Mouse (Mus musculus) heart, adult 8-10 months (tissue): ENCODE measurements at regions not wholly inside any gene's neighbourhood (a gene's known extent, or its start where the extent isn't known, plus 50 kb on each side); places are given as distances from the start of the nearest gene placed in this dataset.
"Not testable (repeated sequence)": the region's sequence is repeated elsewhere in the genome, so short reads cannot be mapped to it uniquely, and the experiment has no call there.

Experiments used
- DNase-seq: peaks from one replicate; pipeline ENCODE4 v3.0.0; 2022; ENCODE audit warnings: low spot score

DNA sequence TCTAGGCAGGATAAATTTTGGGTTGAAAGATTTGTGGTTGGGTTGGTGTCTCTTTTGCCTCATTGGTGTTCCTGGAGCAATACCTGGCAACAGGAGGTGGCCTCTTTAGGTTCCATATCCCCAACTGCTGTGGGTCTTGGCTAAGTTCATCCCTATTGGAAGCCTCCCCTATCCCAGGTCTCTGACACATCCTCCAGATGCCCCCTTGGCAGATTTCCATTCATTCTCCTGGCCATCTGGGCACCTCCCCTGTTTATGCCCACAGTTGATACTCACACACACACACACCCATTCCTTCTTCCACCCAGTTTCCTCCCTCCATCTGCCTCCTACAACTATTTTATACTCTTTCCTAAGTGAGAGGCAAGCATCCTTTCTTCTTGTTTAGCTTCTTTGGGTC lies 984.9 kb upstream of the Gm12353 start:
- DNase-seq: no peak

GRCm38 (mm10) chr4:18639035-18639434 lies 966.2 kb upstream of the Gm12353 start:
- no peak for DNase-seq

GRCm38 (mm10) chr4:18649153-18649552 lies 956.1 kb upstream of the Gm12353 start:
- DNase-seq: no peak

DNA sequence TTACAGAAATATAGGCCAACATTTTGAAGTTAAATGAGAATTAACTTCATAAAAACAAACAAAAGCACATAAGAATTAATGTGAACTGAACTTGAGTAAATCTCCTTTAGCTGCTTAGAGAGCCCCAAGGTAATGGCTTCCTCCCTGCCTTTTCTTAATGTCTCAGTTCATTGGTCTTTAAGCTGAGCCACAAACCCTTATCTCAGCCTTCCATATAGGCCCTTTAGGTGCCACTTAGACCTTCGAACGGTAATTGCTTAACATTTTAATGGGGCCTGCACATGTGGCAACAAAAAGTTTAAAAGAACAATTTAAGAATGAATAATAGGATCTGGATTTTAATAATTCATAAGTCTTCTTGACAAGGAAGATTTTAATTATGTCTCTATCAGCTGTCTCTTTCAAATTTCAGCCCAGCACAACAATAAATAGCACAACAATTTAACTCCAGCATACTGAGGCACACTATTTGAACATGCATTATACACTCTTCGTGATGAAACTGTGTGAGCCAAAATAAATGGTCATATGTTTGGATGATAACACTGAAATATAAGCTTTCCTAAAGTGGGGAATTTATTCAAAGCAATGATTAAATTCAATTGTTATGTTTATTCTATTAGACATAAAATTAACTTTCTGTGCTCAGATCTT lies 919.2 kb upstream of the Gm12353 start:
- DNase-seq: no peak

- DNase-seq: no peak
Measured at GRCm38 (mm10) chr4:18694076-18694475, 911.2 kb upstream of the Gm12353 start.

DNA sequence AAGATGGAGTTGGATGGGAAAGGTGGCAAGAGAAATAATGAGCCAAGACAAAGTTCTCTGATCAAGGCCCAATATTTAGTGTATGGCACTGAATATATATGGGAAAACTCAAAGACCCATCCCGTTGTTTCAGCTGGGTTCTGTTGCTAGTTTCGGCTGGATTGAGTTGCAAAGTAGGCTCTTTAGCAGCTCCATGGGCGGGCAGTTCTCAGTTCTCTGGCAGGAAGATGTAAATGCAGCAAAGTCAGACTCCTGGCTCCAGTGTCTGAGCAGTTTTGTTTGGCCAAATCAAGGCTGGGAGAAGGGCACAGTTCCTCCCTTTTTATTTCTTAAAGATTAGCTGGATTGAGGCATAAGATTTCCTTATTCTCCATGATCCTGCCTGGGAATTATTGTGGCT lies 909.0 kb upstream of the Gm12353 start:
- DNase-seq: no peak

GRCm38 (mm10) chr4:18744241-18744640 lies 861.0 kb upstream of the Gm12353 start:
- DNase-seq: no peak

DNA sequence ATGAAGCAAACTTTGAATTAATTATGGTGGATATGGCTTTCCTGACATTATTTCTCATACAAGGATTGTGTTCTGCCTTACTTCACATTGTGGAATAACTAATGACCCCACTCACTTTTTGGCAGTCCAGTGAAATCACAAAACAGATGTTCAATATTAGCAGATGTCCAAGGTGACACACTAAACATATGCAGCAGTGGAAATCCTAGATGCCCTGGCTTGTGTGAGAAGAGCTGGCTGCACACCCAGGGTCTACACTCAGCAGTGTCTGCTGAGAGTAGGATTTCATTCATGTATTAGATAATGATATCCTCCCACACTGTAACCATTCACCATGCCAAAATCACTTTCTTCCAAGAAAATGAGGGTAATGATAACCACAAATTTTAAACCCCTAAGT lies 816.9 kb upstream of the Gm12353 start:
- DNase-seq: no peak

- peak; percentile 4 for DNase-seq
Measured at GRCm38 (mm10) chr4:18795740-18796394, 809.4 kb upstream of the Gm12353 start.

DNA sequence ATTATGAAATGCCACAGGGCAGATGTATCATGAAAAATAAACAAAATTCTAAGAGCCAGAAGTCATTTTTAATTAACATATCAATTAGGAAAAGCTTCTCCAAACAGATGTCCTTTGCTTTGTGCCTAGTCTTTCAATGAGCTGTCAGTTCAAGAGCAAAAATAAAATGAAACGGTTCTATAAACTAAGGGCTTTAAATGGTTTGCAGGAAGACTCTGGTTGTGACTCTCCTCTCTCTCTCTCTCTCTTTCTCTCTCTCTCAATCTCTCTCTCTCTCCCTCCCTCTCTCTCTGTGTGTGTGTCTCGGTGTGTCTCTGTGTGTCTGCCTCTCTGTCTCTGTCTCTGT lies 808.9 kb upstream of the Gm12353 start:
- no peak for DNase-seq

GRCm38 (mm10) chr4:18803109-18803508 lies 802.1 kb upstream of the Gm12353 start:
- DNase-seq: not testable (repeated sequence)
